Comparison of ENCODE assay signal across 9 mouse cellular contexts in the genomic region with DNA sequence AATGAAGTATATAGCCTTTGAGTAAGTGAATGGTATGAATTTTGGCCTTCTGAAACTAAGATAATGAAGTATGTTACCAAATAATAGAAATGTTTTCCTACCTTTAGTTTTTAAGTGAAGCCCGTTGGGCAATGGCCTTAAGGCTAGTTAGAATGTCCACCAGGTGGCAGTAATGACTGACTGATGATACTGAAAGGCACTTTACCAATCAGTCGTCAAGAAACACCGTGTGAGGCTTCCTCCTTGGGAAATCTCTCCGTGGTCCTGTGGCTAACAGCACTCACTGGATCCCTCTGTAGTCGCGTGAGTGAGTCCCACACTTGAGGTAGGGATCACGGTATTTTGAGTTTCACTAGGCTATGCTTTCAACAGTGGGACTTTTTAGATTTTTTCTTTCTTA. TPM values are rescaled to one million over a fixed set of nuclear protein-coding genes. Genes with fewer than 3 reads are reported as not detected.
DNase-seq lines count a peak whose midpoint lies in the region; ATAC-seq lines count a peak whose summit lies in the region.
"Had no signal": no experiment of that assay in that cellular context is flagged by ENCODE, and none has a peak within 500 bp of the region (broad histone marks: within the 10 kb centered on the region; RNA-seq: fewer than 3 reads in every experiment).

No protein-coding gene starts in this region.

- peaks cover 66% of the 10 kb centered on the region for H3K36me3 ChIP-seq in embryonic facial prominence, embryonic 10.5 days (replicated peaks)

- H3K27me3 ChIP-seq in embryonic facial prominence, embryonic 10.5 days (replicated peaks; ENCODE audit: low read depth, poor library complexity, severe bottlenecking), result no peaks in the 10 kb centered on the region
- H3K27me3 ChIP-seq: limb, embryonic 13.5 days had no signal

- intact Hi-C loops in heart, postnatal 25 days (cut with DNase I), result no loop called here

- H3K4me1 ChIP-seq in embryonic facial prominence, embryonic 10.5 days, result no peaks in the 10 kb centered on the region
- H3K4me1 ChIP-seq: limb, embryonic 13.5 days had no signal

- ATAC-seq in hematopoietic stem cell, adult 5-6 weeks (replicated peaks in 1 of 2; ENCODE audit: insufficient read depth in 1 of 2, low FRiP score in 2 of 2, low TSS enrichment in 1 of 2, low read depth in 1 of 2, poor library complexity in 2 of 2, severe bottlenecking in 2 of 2), result peak; percentile 73 to 90

- H3K9me3 ChIP-seq in embryonic facial prominence, embryonic 10.5 days, result no peaks in the 10 kb centered on the region
- H3K9me3 ChIP-seq: limb, embryonic 13.5 days had no signal

- peak; percentile 40 to 76 for DNase-seq in heart, adult 18-20 months
- no peak for DNase-seq in heart, postnatal 25 days (ENCODE audit: low spot score)
- peak; percentile 31 to 67 for DNase-seq in adrenal gland, postnatal 36 days
- DNase-seq in embryonic facial prominence, embryonic 10.5 days (ENCODE audit: low spot score), result peak; percentile 46
- peak; percentile 14 to 88 for DNase-seq in layer of hippocampus, adult 18-20 months (ENCODE audit: low spot score in 2 of 2)
- peak; percentile 75 for DNase-seq in lung, postnatal 10 days
- peak; percentile 85 for DNase-seq in retina, postnatal 1 day

- 39% methylated on average over 7 of the region's 7 CpGs for WGBS in embryonic facial prominence, embryonic 10.5 days

- no peak overlapping the region for H3K4me3 ChIP-seq in embryonic facial prominence, embryonic 10.5 days
- H3K4me3 ChIP-seq: limb, embryonic 13.5 days had no signal

- no peak overlapping the region for H3K27ac ChIP-seq in embryonic facial prominence, embryonic 10.5 days (replicated peaks)
- H3K27ac ChIP-seq: limb, embryonic 13.5 days had no signal

RNA-seq across cellular contexts. Expression of a gene that starts 34.7 kb away (rescaled TPM):
- 10 to 100 TPM; 43.9 to 45.7 TPM for total RNA-seq in heart, adult 18-20 months (2021)
- 10 to 100 TPM; 33.7 to 34.9 TPM for total RNA-seq in heart, postnatal 25 days (2021)
- total RNA-seq in adrenal gland, postnatal 36 days (2021), result 10 to 100 TPM; 92.4 to 94.0 TPM
- polyA plus RNA-seq in embryonic facial prominence, embryonic 10.5 days (2016; fragmentation: Nextera tagmentation; extraction: Ambion mirVana), result 163 TPM in 2 replicates
- 65.2 and 90.2 TPM in 2 replicates for total RNA-seq in hematopoietic stem cell, adult 5-6 weeks (2017)
- total RNA-seq in layer of hippocampus, adult 18-20 months (2021), result 10 to 100 TPM; 51.3 to 55.9 TPM
